Mouse (Mus musculus) intestine, embryonic 15.5 days (tissue): Measurements from ENCODE around the gene Plekhj1. TPM values are rescaled to one million over a fixed set of nuclear protein-coding genes. Genes with fewer than 3 reads are reported as not detected.

ENCODE experiments used
- ATAC-seq: fragments of 200-750 bp; cut with Nextera tagmentation; 2 replicates; pipeline ENCODE4 v1.8.0; 2017; ENCODE audit warnings: moderate TSS enrichment, moderate library complexity
- H3K27ac ChIP-seq: fragments of 300-500 bp; sonication (generic); 2 replicates; pipeline ENCODE4 v1.5.1; 2015; ENCODE audit warnings: mild to moderate bottlenecking, inconsistent platforms
- H3K27me3 ChIP-seq: fragments of 300-500 bp; sonication (generic); replicated peaks from 2 replicates; pipeline ENCODE4 v1.6.1; 2015; ENCODE audit warnings: inconsistent platforms
- H3K36me3 ChIP-seq: fragments of 300-500 bp; sonication (generic); 2 replicates; pipeline ENCODE4 v1.6.1; 2015; ENCODE audit warnings: inconsistent platforms
- H3K4me1 ChIP-seq: fragments of 300-500 bp; sonication (generic); replicated peaks from 2 replicates; pipeline ENCODE4 v1.6.1; 2015; ENCODE audit warnings: inconsistent platforms
- H3K4me2 ChIP-seq: fragments of 300-500 bp; sonication (generic); replicated peaks from 2 replicates; pipeline ENCODE4 v1.6.1; 2015; ENCODE audit warnings: mild to moderate bottlenecking, inconsistent platforms
- H3K4me3 ChIP-seq: fragments of 300-500 bp; sonication (generic); replicated peaks from 2 replicates; pipeline ENCODE4 v1.5.1; 2015; ENCODE audit warnings: inconsistent platforms
- H3K9ac ChIP-seq: fragments of 300-500 bp; sonication (generic); 2 replicates; pipeline ENCODE4 v1.6.1; 2015; ENCODE audit warnings: inconsistent platforms
- H3K9me3 ChIP-seq: fragments of 300-500 bp; sonication (generic); 2 replicates; pipeline ENCODE4 v1.6.1; 2016; ENCODE audit warnings: inconsistent platforms
- WGBS: fragments of 180-500 bp; shearing (Covaris S2); methylation state at CpG from one replicate; pipeline ENCODE4 v1.1.7; 2015; 5-methylcytosine and 5-hydroxymethylcytosine counted together
- polyA plus RNA-seq: library from polyadenylated mRNA; unstranded; fragments of >200 nt; fragmentation: Nextera tagmentation; extraction: Ambion mirVana; gene quantifications from 2 replicates; pipeline ENCODE4 v1.2.1, GENCODE M21; 2015

Gene Plekhj1
- polyA plus RNA-seq, 1 experiment from 2014 or later: 132 TPM

DNA sequence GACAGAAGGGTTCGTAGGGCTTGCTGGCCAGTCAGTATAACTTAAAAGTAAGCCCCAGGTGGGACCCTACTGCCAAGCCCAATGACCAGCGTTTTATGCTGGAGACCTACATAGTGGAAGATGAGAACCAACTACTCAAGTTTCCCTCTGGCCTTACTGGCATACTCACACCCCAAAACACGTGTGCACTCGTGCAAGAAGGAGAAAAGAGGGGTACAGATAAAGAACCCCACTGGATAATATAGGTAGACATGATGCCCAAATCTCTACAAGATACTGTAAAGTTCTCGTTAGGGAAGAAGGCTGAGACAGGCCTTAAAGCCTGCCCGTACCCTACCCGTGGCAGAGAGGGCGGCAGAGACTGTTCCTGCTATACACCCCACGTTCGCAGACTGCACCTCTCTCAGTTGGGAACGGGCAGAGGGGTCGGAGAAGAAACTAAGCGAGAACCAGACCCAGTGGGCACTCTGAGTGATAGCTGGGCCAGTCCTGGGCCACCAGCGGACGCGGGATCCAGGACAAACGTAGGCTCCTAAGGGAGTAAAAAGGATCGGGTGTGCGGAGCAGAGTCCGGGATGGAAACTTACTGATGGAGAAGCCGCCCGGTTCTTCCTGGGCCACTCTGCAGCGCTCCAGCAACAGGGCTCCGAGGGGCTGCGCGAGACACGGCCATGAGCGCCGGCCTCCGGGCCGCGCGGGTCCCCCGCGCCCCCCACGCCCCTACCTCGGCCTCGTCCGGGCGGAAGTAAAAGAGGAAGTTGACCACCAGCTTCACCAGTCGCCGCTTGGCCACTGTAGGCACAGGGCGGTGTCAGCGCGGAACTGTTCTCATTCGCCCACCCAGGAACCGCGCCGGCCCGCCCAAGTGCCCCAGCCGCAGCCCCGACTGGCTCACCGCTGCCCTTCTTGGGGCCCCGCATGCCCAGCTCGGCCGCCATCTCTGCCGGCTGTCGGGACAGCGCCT lies 958 bp downstream of the Plekhj1 start:
- Histone ChIP-seq H3K36me3 (peaks cover 43% of the 10 kb centered on the region), H3K27ac (peak overlapping the region; percentile 96)

GRCm38 (mm10) chr10:80796307-80796848 lies 2.0 kb downstream of the Plekhj1 start:
- Histone ChIP-seq H3K27me3 (no peaks in the 10 kb centered on the region), H3K36me3 (peaks cover 42% of the 10 kb centered on the region), H3K27ac (no peak overlapping the region), H3K9ac (peak overlapping the region; percentile 93; the same call in 1 of the 2 replicates), H3K4me1 (peaks cover 31% of the 10 kb centered on the region), H3K9me3 (no peaks in the 10 kb centered on the region), H3K4me2 (peak overlapping the region; percentile 71), H3K4me3 (peak overlapping the region; percentile 77)
- 81% methylated on average over 9 of the region's 9 CpGs for WGBS
- no peak for ATAC-seq

More for the DNA sequence above, 958 bp downstream of the Plekhj1 start:
- Histone ChIP-seq H3K4me3 (peak overlapping the region; percentile 77), H3K9ac (peak overlapping the region; percentile 93), H3K9me3 (no peaks in the 10 kb centered on the region), H3K4me2 (peak overlapping the region; percentile 71), H3K27me3 (no peaks in the 10 kb centered on the region), H3K4me1 (peaks cover 27% of the 10 kb centered on the region)
- 2% methylated on average over 59 of the region's 59 CpGs for WGBS
- ATAC-seq: peak; percentile 69

DNA sequence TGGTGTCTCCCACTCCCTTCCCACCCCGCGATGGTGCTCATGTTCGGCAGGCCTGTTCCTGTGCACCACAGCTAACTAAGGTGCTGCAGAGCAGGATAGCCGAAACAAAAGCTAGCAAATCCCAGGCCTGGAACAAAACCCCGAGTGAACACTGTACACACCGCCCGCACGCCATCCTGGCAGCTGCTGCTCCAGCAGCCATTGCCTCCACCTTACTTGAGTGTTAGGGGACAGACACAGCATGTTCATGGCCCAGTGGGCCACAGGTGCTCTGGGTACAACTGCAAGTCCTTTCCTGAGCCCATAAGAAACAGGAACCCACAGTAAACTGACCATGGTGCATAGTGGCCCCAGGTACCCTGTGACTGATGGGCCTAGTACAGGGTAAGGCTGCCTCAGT lies 3.7 kb downstream of the Plekhj1 start:
- Histone ChIP-seq H3K27ac (no peak overlapping the region), H3K36me3 (peaks cover 47% of the 10 kb centered on the region), H3K27me3 (no peaks in the 10 kb centered on the region), H3K4me2 (no peak overlapping the region), H3K4me3 (no peak overlapping the region), H3K9me3 (no peaks in the 10 kb centered on the region), H3K9ac (no peak overlapping the region), H3K4me1 (peaks cover 28% of the 10 kb centered on the region)
- ATAC-seq: no peak
- WGBS: 81% methylated on average over 8 of the region's 8 CpGs

GRCm38 (mm10) chr10:80793803-80794202 lies 4.6 kb downstream of the Plekhj1 start:
- no peaks in the 10 kb centered on the region for H3K27me3 ChIP-seq
- no peak overlapping the region for H3K9ac ChIP-seq
- H3K36me3 ChIP-seq: peaks cover 55% of the 10 kb centered on the region
- no peak for ATAC-seq
- no peak overlapping the region for H3K27ac ChIP-seq
- H3K9me3 ChIP-seq: no peaks in the 10 kb centered on the region
- peaks cover 25% of the 10 kb centered on the region for H3K4me1 ChIP-seq
- no peak overlapping the region for H3K4me2 ChIP-seq
- no peak overlapping the region for H3K4me3 ChIP-seq
- 88% methylated on average over 4 of the region's 4 CpGs for WGBS

DNA sequence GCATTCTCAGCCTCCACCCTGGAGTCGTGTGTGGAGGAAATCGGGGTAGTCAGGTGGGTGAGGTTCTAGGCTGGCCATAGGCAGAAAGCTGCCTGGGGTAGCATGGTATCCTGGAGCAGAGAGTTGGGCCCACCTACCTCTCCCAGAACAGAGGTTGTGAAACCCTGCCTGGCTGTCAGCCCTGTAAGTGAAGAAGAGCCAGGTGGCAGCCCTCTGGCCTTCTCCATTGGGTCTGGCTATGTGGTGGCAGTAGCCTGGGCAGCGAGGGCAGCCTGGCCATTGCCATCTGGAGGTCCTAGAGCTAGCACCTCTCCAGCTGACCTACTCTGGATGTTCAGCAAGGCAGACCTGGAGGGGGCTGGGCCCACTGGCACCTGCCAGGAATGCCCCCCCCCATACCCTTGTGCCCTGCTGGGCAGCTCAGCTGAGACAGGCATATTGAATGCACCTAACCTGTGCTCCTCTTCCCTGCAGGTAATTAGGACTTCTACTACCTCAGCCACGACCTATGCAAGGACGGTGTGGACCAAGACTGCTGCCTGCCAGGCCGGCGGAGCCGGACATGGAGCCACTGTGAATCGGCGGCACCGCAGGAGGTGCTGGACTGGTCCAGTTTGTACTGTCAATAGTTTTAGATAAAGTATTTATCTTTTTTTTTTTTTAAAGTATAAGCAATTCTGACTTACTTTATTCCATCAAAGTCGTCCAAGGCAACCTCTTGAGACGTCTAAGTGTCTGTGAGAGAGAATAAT lies 5.2 kb downstream of the Plekhj1 start:
- 89% methylated on average over 13 of the region's 13 CpGs for WGBS
- Histone ChIP-seq H3K4me2 (no peak overlapping the region), H3K4me3 (no peak overlapping the region), H3K36me3 (peaks cover 61% of the 10 kb centered on the region), H3K27ac (no peak overlapping the region), H3K9me3 (no peaks in the 10 kb centered on the region), H3K9ac (no peak overlapping the region), H3K4me1 (peaks cover 25% of the 10 kb centered on the region), H3K27me3 (no peaks in the 10 kb centered on the region)
- no peak for ATAC-seq

- ATAC-seq: no peak
Measured at GRCm38 (mm10) chr10:80792175-80793032, 6.0 kb downstream of the Plekhj1 start.

DNA sequence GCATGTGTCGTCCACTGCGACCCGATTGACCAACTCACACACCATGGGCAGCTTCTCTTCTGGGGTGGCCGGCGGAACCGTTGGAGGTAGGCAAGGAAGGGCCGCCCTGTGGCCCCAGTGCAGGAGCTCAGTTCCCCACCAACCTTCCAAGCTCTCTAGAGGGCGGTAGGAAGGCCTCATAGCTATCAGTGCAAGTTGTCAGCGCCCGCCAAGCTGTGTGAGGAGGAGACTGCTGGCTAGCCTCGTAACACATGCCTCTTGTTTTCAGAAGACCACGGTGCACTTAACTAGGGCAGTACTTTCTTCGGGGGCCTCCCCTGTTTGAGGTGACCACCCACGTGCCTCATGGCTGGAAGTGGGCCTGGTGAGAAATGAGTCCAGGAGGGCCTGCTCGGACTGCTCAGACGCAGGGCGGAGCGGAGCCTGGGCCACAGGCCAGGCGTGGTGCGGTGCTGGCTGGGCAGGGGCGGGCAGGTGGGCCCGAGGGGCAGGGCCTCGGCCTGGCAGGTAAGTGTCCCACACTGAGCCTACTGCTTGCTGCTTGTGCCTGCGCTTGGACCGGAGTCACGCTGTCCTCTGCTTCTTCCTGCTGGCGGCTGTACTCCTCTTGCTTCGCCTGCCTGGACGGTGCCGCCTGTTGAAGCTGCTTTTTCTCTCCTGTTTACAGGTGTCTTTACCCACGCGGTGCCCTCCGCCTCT lies 6.8 kb downstream of the Plekhj1 start:
- Histone ChIP-seq H3K27me3 (no peaks in the 10 kb centered on the region), H3K9me3 (no peaks in the 10 kb centered on the region), H3K36me3 (peaks cover 70% of the 10 kb centered on the region), H3K27ac (no peak overlapping the region), H3K4me2 (no peak overlapping the region), H3K4me3 (no peak overlapping the region), H3K9ac (no peak overlapping the region), H3K4me1 (peaks cover 18% of the 10 kb centered on the region)
- 82% methylated on average over 33 of the region's 33 CpGs for WGBS
- 0 out of 2 replicates have a peak, but pooled peaks have one; percentile 7 for ATAC-seq

More at GRCm38 (mm10) chr10:80792175-80793032, 6.0 kb downstream of the Plekhj1 start:
- peaks cover 66% of the 10 kb centered on the region for H3K36me3 ChIP-seq
- H3K4me2 ChIP-seq: no peak overlapping the region
- H3K9ac ChIP-seq: no peak overlapping the region
- peaks cover 25% of the 10 kb centered on the region for H3K4me1 ChIP-seq
- no peaks in the 10 kb centered on the region for H3K27me3 ChIP-seq
- H3K27ac ChIP-seq: no peak overlapping the region
- H3K4me3 ChIP-seq: no peak overlapping the region
- 62% methylated on average over 41 of the region's 41 CpGs for WGBS
- H3K9me3 ChIP-seq: no peaks in the 10 kb centered on the region

GRCm38 (mm10) chr10:80790761-80791404 lies 7.5 kb downstream of the Plekhj1 start:
- no peaks in the 10 kb centered on the region for H3K9me3 ChIP-seq
- H3K4me3 ChIP-seq: no peak overlapping the region
- H3K9ac ChIP-seq: no peak overlapping the region
- 87% methylated on average over 19 of the region's 19 CpGs for WGBS
- H3K27ac ChIP-seq: no peak overlapping the region
- H3K36me3 ChIP-seq: peaks cover 77% of the 10 kb centered on the region
- no peak; the same call in 1 of the 2 replicates for ATAC-seq
- peaks cover 12% of the 10 kb centered on the region; the same call in 1 of the 2 replicates for H3K4me1 ChIP-seq
- no peak overlapping the region for H3K4me2 ChIP-seq
- no peaks in the 10 kb centered on the region for H3K27me3 ChIP-seq

DNA sequence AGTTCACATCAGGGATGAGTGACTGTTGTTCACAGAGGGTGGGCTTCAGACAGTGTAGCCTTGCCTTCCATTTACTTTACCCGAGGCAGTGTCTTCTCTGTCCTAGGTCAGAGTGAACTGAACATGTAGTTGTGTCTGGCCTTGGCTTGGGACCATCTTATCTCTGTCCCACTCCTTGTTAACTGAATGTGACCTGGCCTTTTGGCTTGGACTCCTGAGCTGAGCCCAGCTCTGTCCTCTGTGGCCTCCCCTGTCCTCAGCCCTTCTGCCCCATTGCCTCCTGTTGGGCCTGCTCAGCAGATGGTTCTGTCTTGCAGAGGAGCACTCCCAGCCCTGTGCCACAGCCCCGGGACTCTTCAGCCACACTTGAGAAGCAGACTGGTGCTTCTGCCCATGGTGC lies 10.9 kb downstream of the Plekhj1 start:
- no peak overlapping the region for H3K27ac ChIP-seq
- no peak for ATAC-seq

GRCm38 (mm10) chr10:80785963-80786362 lies 12.5 kb downstream of the Plekhj1 start:
- no peak overlapping the region for H3K4me3 ChIP-seq
- H3K4me1 ChIP-seq: no peaks in the 10 kb centered on the region
- H3K9ac ChIP-seq: no peak overlapping the region
- 94% methylated on average over 11 of the region's 11 CpGs for WGBS
- no peak overlapping the region for H3K27ac ChIP-seq
- H3K4me2 ChIP-seq: no peak overlapping the region
- peaks cover 70% of the 10 kb centered on the region for H3K36me3 ChIP-seq
- no peak for ATAC-seq
- H3K27me3 ChIP-seq: no peaks in the 10 kb centered on the region
- H3K9me3 ChIP-seq: no peaks in the 10 kb centered on the region

More for the DNA sequence above, 10.9 kb downstream of the Plekhj1 start:
- H3K4me1 ChIP-seq: 0 out of 2 replicates have a peak, but pooled peaks cover 7% of the 10 kb centered on the region
- peaks cover 85% of the 10 kb centered on the region for H3K36me3 ChIP-seq
- no peaks in the 10 kb centered on the region for H3K27me3 ChIP-seq
- WGBS: 80% methylated on average over 2 of the region's 2 CpGs
- no peaks in the 10 kb centered on the region for H3K9me3 ChIP-seq
- H3K4me3 ChIP-seq: no peak overlapping the region
- H3K4me2 ChIP-seq: no peak overlapping the region
- H3K9ac ChIP-seq: no peak overlapping the region
